Mouse (Mus musculus): ENCODE results near the gene Pcbp3.

DNA sequence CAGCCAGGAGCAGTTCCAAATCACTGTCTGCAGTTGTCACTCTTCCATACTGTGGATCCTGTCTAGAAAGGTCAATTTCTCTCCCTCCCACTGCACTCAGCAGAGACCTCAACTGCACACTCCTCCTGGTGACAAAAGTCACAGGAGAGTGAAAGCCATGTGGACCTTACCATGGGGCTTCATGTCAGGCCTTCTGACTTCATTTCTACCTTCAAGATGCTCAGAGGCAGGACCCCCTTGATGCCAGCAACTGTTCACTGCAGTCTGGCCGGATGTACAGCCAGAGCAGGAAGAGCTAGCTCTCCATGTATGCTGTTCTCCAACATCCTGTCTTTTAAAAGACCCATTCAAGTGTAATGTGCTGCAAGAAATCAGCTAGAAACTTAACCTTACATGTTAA, 29.9 kb downstream of the Pcbp3 start:
- TF ChIP-seq CTCF (IDR thresholded peaks at IDR 0.05; ENCODE audit: control insufficient read depth, insufficient read depth, insufficient replicate concordance, low read depth, low read length) (no peak), POLR2A (IDR thresholded peaks at IDR 0.05; ENCODE audit: control insufficient read depth, low read depth, low read length) (no peak)
